Mouse (Mus musculus) heart, adult 2 months (tissue): ENCODE data around the gene Rnf157.
"Not testable (repeated sequence)": the region's sequence is repeated elsewhere in the genome, so short reads cannot be mapped to it uniquely, and the experiment has no call there.

Source experiments
- CTCF ChIP-seq: fragments of 200-600 bp; IDR thresholded peaks from 2 replicates; pipeline ENCODE4 v1.8.1; 2022; ENCODE audit warnings: antibody characterized with exemption, mild to moderate bottlenecking, moderate library complexity
- EP300 ChIP-seq: fragments of 200-500 bp; IDR thresholded peaks from 2 replicates; pipeline ENCODE4 v1.6.1; 2011; ENCODE audit warnings: low read depth, low read length, control low read depth; ENCODE audit not compliant: insufficient read depth
- POLR2A ChIP-seq: fragments of 200-500 bp; IDR thresholded peaks from 2 replicates; pipeline ENCODE4 v1.6.1; 2011; ENCODE audit warnings: mild to moderate bottlenecking, low read depth, low read length, control low read depth; ENCODE audit not compliant: insufficient read depth

- TF ChIP-seq CTCF, POLR2A, EP300: not testable (repeated sequence)
Measured at GRCm38 (mm10) chr11:116360915-116361314, 51.9 kb downstream of the Rnf157 start.
